Mouse (Mus musculus) embryonic facial prominence, embryonic 15.5 days (tissue): ENCODE results near the gene Aanat. TPM values are rescaled to one million over a fixed set of nuclear protein-coding genes. Genes with fewer than 3 reads are reported as not detected.
"Not testable (repeated sequence)": the region's sequence is repeated elsewhere in the genome, so short reads cannot be mapped to it uniquely, and the experiment has no call there.

Experiments used
- ATAC-seq: fragments of 200-750 bp; cut with Nextera tagmentation; 2 replicates; pipeline ENCODE4 v1.8.0; 2017; ENCODE audit warnings: low read depth, moderate TSS enrichment; ENCODE audit not compliant: insufficient number of reproducible peaks, low FRiP score, low TSS enrichment
- H3K27ac ChIP-seq: fragments of 300-500 bp; sonication (generic); replicated peaks from 2 replicates; pipeline ENCODE4 v1.5.1; 2015; ENCODE audit warnings: mild to moderate bottlenecking, inconsistent platforms
- H3K27me3 ChIP-seq: fragments of 300-500 bp; sonication (generic); 2 replicates; pipeline ENCODE4 v1.6.1; 2015; ENCODE audit warnings: inconsistent platforms
- H3K36me3 ChIP-seq: fragments of 300-500 bp; sonication (generic); 2 replicates; pipeline ENCODE4 v1.6.1; 2015; ENCODE audit warnings: mild to moderate bottlenecking, inconsistent platforms
- H3K4me1 ChIP-seq: fragments of 300-500 bp; sonication (generic); 2 replicates; pipeline ENCODE4 v1.6.1; 2015; ENCODE audit warnings: inconsistent platforms
- H3K4me2 ChIP-seq: fragments of 300-500 bp; sonication (generic); replicated peaks from 2 replicates; pipeline ENCODE4 v1.6.1; 2015; ENCODE audit warnings: mild to moderate bottlenecking, inconsistent platforms
- H3K4me3 ChIP-seq: fragments of 300-500 bp; sonication (generic); replicated peaks from 2 replicates; pipeline ENCODE4 v1.5.1; 2015; ENCODE audit warnings: mild to moderate bottlenecking, inconsistent platforms
- H3K9ac ChIP-seq: fragments of 300-500 bp; sonication (generic); 2 replicates; pipeline ENCODE4 v1.6.1; 2015; ENCODE audit warnings: inconsistent platforms
- H3K9me3 ChIP-seq: fragments of 300-500 bp; sonication (generic); replicated peaks from 2 replicates; pipeline ENCODE4 v1.6.1; 2016; ENCODE audit warnings: inconsistent platforms
- WGBS: fragments of 180-500 bp; shearing (Covaris S2); methylation state at CpG from one replicate; pipeline ENCODE4 v1.1.7; 2015; 5-methylcytosine and 5-hydroxymethylcytosine counted together
- polyA plus RNA-seq: library from polyadenylated mRNA; unstranded; fragments of >200 nt; fragmentation: Nextera tagmentation; extraction: Ambion mirVana; gene quantifications from 2 replicates; pipeline ENCODE4 v1.2.1, GENCODE M21; 2015

Gene Aanat
- polyA plus RNA-seq, 1 experiment from 2014 or later: not detected

GRCm38 (mm10) chr11:116592428-116592827 is 6.2 kb downstream of the Aanat start:
- H3K4me3 ChIP-seq: no peak overlapping the region
- H3K9ac ChIP-seq: no peak overlapping the region
- no peak overlapping the region for H3K27ac ChIP-seq
- H3K27me3 ChIP-seq: 0 out of 2 replicates have a peak, but pooled peaks cover 3% of the 10 kb centered on the region
- H3K4me2 ChIP-seq: no peak overlapping the region
- H3K4me1 ChIP-seq: peaks cover 10% of the 10 kb centered on the region; the same call in 1 of the 2 replicates
- ATAC-seq: peak; percentile 32; the same call in 1 of the 2 replicates
- H3K9me3 ChIP-seq: no peaks in the 10 kb centered on the region
- no peaks in the 10 kb centered on the region for H3K36me3 ChIP-seq

GRCm38 (mm10) chr11:116593345-116593744 is 7.1 kb downstream of the Aanat start:
- no peaks in the 10 kb centered on the region for H3K27me3 ChIP-seq
- no peak overlapping the region for H3K9ac ChIP-seq
- H3K4me2 ChIP-seq: no peak overlapping the region
- peaks cover 10% of the 10 kb centered on the region; the same call in 1 of the 2 replicates for H3K4me1 ChIP-seq
- no peak overlapping the region for H3K4me3 ChIP-seq
- no peak for ATAC-seq
- no peak overlapping the region for H3K27ac ChIP-seq
- no peaks in the 10 kb centered on the region for H3K9me3 ChIP-seq
- H3K36me3 ChIP-seq: 0 out of 2 replicates have a peak, but pooled peaks cover 3% of the 10 kb centered on the region
- 74% methylated on average over 4 of the region's 4 CpGs for WGBS

GRCm38 (mm10) chr11:116596766-116597165 is 10.5 kb downstream of the Aanat start:
- WGBS: 85% methylated on average over 19 of the region's 19 CpGs

GRCm38 (mm10) chr11:116598193-116598592 is 12.0 kb downstream of the Aanat start:
- no peak overlapping the region for H3K4me2 ChIP-seq
- H3K9me3 ChIP-seq: no peaks in the 10 kb centered on the region
- H3K9ac ChIP-seq: no peak overlapping the region
- 79% methylated on average over 8 of the region's 8 CpGs for WGBS
- no peak for ATAC-seq
- H3K27me3 ChIP-seq: no peaks in the 10 kb centered on the region
- no peaks in the 10 kb centered on the region for H3K4me1 ChIP-seq
- H3K27ac ChIP-seq: no peak overlapping the region
- no peak overlapping the region for H3K4me3 ChIP-seq
- H3K36me3 ChIP-seq: peaks cover 21% of the 10 kb centered on the region

More at GRCm38 (mm10) chr11:116596766-116597165, 10.5 kb downstream of the Aanat start:
- peaks cover 21% of the 10 kb centered on the region for H3K36me3 ChIP-seq
- no peaks in the 10 kb centered on the region for H3K9me3 ChIP-seq
- no peak overlapping the region for H3K4me2 ChIP-seq
- H3K4me1 ChIP-seq: peaks cover 5% of the 10 kb centered on the region; the same call in 1 of the 2 replicates
- no peak overlapping the region for H3K27ac ChIP-seq
- no peak overlapping the region for H3K4me3 ChIP-seq
- no peak overlapping the region for H3K9ac ChIP-seq
- no peak for ATAC-seq
- H3K27me3 ChIP-seq: no peaks in the 10 kb centered on the region

GRCm38 (mm10) chr11:116599230-116599629 is 13.0 kb downstream of the Aanat start:
- peaks cover 24% of the 10 kb centered on the region for H3K36me3 ChIP-seq

GRCm38 (mm10) chr11:116601166-116601565 is 14.9 kb downstream of the Aanat start:
- no peak for ATAC-seq
- WGBS: 92% methylated on average over 8 of the region's 8 CpGs
- Histone ChIP-seq H3K27ac (no peak overlapping the region), H3K4me3 (no peak overlapping the region), H3K27me3 (no peaks in the 10 kb centered on the region), H3K4me1 (no peaks in the 10 kb centered on the region), H3K4me2 (no peak overlapping the region), H3K36me3 (peaks cover 39% of the 10 kb centered on the region), H3K9ac (no peak overlapping the region), H3K9me3 (no peaks in the 10 kb centered on the region)

More at GRCm38 (mm10) chr11:116599230-116599629, 13.0 kb downstream of the Aanat start:
- no peaks in the 10 kb centered on the region for H3K9me3 ChIP-seq
- no peak overlapping the region for H3K27ac ChIP-seq
- H3K9ac ChIP-seq: no peak overlapping the region
- no peak overlapping the region for H3K4me2 ChIP-seq
- H3K4me3 ChIP-seq: no peak overlapping the region
- ATAC-seq: no peak
- WGBS: 89% methylated on average over 15 of the region's 15 CpGs
- H3K27me3 ChIP-seq: no peaks in the 10 kb centered on the region
- H3K4me1 ChIP-seq: no peaks in the 10 kb centered on the region

GRCm38 (mm10) chr11:116602043-116602442 is 15.8 kb downstream of the Aanat start:
- Histone ChIP-seq H3K4me3 (no peak overlapping the region), H3K9me3 (no peaks in the 10 kb centered on the region), H3K27ac (no peak overlapping the region), H3K4me1 (no peaks in the 10 kb centered on the region), H3K36me3 (peaks cover 39% of the 10 kb centered on the region), H3K9ac (no peak overlapping the region), H3K27me3 (no peaks in the 10 kb centered on the region), H3K4me2 (no peak overlapping the region)
- ATAC-seq: no peak
- 89% methylated on average over 8 of the region's 8 CpGs for WGBS

- Histone ChIP-seq H3K4me3 (no peak overlapping the region), H3K27ac (no peak overlapping the region), H3K27me3 (no peaks in the 10 kb centered on the region), H3K9me3 (no peaks in the 10 kb centered on the region), H3K36me3 (peaks cover 37% of the 10 kb centered on the region), H3K9ac (no peak overlapping the region), H3K4me1 (no peaks in the 10 kb centered on the region), H3K4me2 (no peak overlapping the region)
- ATAC-seq: no peak
- 85% methylated on average over 10 of the region's 10 CpGs for WGBS
These were observed 17.1 kb downstream of the Aanat start for GRCm38 (mm10) chr11:116603339-116603738.

GRCm38 (mm10) chr11:116604097-116604496 is 17.9 kb downstream of the Aanat start:
- WGBS: 86% methylated on average over 12 of the region's 12 CpGs
- ATAC-seq: no peak
- no peak overlapping the region for H3K4me3 ChIP-seq

GRCm38 (mm10) chr11:116607717-116608116 is 21.5 kb downstream of the Aanat start:
- ATAC-seq: no peak
- peaks cover 18% of the 10 kb centered on the region for H3K36me3 ChIP-seq
- H3K9ac ChIP-seq: no peak overlapping the region
- H3K9me3 ChIP-seq: no peaks in the 10 kb centered on the region
- 91% methylated on average over 3 of the region's 3 CpGs for WGBS
- H3K27ac ChIP-seq: no peak overlapping the region
- H3K4me2 ChIP-seq: no peak overlapping the region
- no peaks in the 10 kb centered on the region for H3K27me3 ChIP-seq
- no peak overlapping the region for H3K4me3 ChIP-seq
- no peaks in the 10 kb centered on the region for H3K4me1 ChIP-seq

More at GRCm38 (mm10) chr11:116604097-116604496, 17.9 kb downstream of the Aanat start:
- Histone ChIP-seq H3K36me3 (peaks cover 32% of the 10 kb centered on the region), H3K27ac (no peak overlapping the region), H3K9me3 (no peaks in the 10 kb centered on the region), H3K4me2 (no peak overlapping the region), H3K27me3 (no peaks in the 10 kb centered on the region), H3K9ac (no peak overlapping the region), H3K4me1 (no peaks in the 10 kb centered on the region)

GRCm38 (mm10) chr11:116609965-116610630 is 23.9 kb downstream of the Aanat start:
- Histone ChIP-seq H3K4me2 (no peak overlapping the region), H3K9me3 (no peaks in the 10 kb centered on the region), H3K27me3 (no peaks in the 10 kb centered on the region), H3K9ac (no peak overlapping the region), H3K27ac (no peak overlapping the region), H3K4me1 (no peaks in the 10 kb centered on the region), H3K4me3 (no peak overlapping the region), H3K36me3 (peaks cover 10% of the 10 kb centered on the region; the same call in 1 of the 2 replicates)
- no peak for ATAC-seq
- 88% methylated on average over 15 of the region's 15 CpGs for WGBS

- not testable (repeated sequence) for H3K27ac ChIP-seq, H3K36me3 ChIP-seq, H3K9me3 ChIP-seq, H3K27me3 ChIP-seq, H3K4me2 ChIP-seq, ATAC-seq, H3K9ac ChIP-seq, H3K4me1 ChIP-seq, H3K4me3 ChIP-seq
- WGBS: 86% methylated on average over 9 of the region's 9 CpGs
These were observed 24.9 kb downstream of the Aanat start for GRCm38 (mm10) chr11:116611168-116611567.
